Mouse (Mus musculus): Measurements from ENCODE around the gene Rps27rt.
"Not testable (repeated sequence)": the region's sequence is repeated elsewhere in the genome, so short reads cannot be mapped to it uniquely, and the experiment has no call there.

Rps27rt gene

GRCm38 (mm10) chr9:114986361-114986760 is 3.8 kb upstream of the Rps27rt start:
- ATAC-seq (ENCODE audit: insufficient number of reproducible peaks, low FRiP score, low TSS enrichment) = no peak

GRCm38 (mm10) chr9:114985741-114986140 is 3.2 kb upstream of the Rps27rt start:
- ATAC-seq (ENCODE audit: insufficient number of reproducible peaks, low FRiP score, low TSS enrichment) = no peak

- ATAC-seq (ENCODE audit: insufficient number of reproducible peaks, low FRiP score, low TSS enrichment) = no peak
Measured at GRCm38 (mm10) chr9:114979969-114980368, 2.6 kb downstream of the Rps27rt start.

GRCm38 (mm10) chr9:114978281-114979111 is 4.0 kb downstream of the Rps27rt start, which contains the start of gene Osbpl10:
Osbpl10 (plus strand) TSS chr9:114978569.
- peak; percentile 78 for ATAC-seq (ENCODE audit: insufficient number of reproducible peaks, low FRiP score, low TSS enrichment)

GRCm38 (mm10) chr9:114977461-114978280 is 4.9 kb downstream of the Rps27rt start:
- peak; percentile 83 for ATAC-seq (ENCODE audit: insufficient number of reproducible peaks, low FRiP score, low TSS enrichment)

- not testable (repeated sequence) for ATAC-seq (ENCODE audit: insufficient number of reproducible peaks, low FRiP score, low TSS enrichment)
Measured at GRCm38 (mm10) chr9:114966286-114966685, 16.3 kb downstream of the Rps27rt start.

- ATAC-seq (ENCODE audit: insufficient number of reproducible peaks, low FRiP score, low TSS enrichment) = no peak
Measured at GRCm38 (mm10) chr9:114964093-114964492, 18.4 kb downstream of the Rps27rt start.

- no peak for ATAC-seq (ENCODE audit: insufficient number of reproducible peaks, low FRiP score, low TSS enrichment)
Measured at GRCm38 (mm10) chr9:114960844-114961243, 21.7 kb downstream of the Rps27rt start.

- ATAC-seq (ENCODE audit: insufficient number of reproducible peaks, low FRiP score, low TSS enrichment) = 0 out of 2 replicates have a peak, but pooled peaks have one; percentile 26
Measured at GRCm38 (mm10) chr9:114960043-114960789, 22.3 kb downstream of the Rps27rt start.

GRCm38 (mm10) chr9:114956945-114957344 is 25.6 kb downstream of the Rps27rt start:
- peak; percentile 66; the same call in 1 of the 2 replicates for ATAC-seq (ENCODE audit: insufficient number of reproducible peaks, low FRiP score, low TSS enrichment)

- ATAC-seq (ENCODE audit: insufficient number of reproducible peaks, low FRiP score, low TSS enrichment) = no peak
Measured at GRCm38 (mm10) chr9:114955340-114955739, 27.2 kb downstream of the Rps27rt start.

GRCm38 (mm10) chr9:114952866-114953265 is 29.7 kb downstream of the Rps27rt start:
- ATAC-seq (ENCODE audit: insufficient number of reproducible peaks, low FRiP score, low TSS enrichment) = no peak

GRCm38 (mm10) chr9:114948395-114948794 is 34.1 kb downstream of the Rps27rt start:
- no peak for ATAC-seq (ENCODE audit: insufficient number of reproducible peaks, low FRiP score, low TSS enrichment)

GRCm38 (mm10) chr9:114945576-114945975 is 37.0 kb downstream of the Rps27rt start:
- ATAC-seq (ENCODE audit: insufficient number of reproducible peaks, low FRiP score, low TSS enrichment) = no peak

- no peak for ATAC-seq (ENCODE audit: insufficient number of reproducible peaks, low FRiP score, low TSS enrichment)
Measured at GRCm38 (mm10) chr9:114944642-114945041, 37.9 kb downstream of the Rps27rt start.

GRCm38 (mm10) chr9:114936687-114937086 is 45.9 kb downstream of the Rps27rt start:
- ATAC-seq (ENCODE audit: insufficient number of reproducible peaks, low FRiP score, low TSS enrichment) = no peak

- no peak for ATAC-seq (ENCODE audit: insufficient number of reproducible peaks, low FRiP score, low TSS enrichment)
Measured at GRCm38 (mm10) chr9:114935321-114935720, 47.2 kb downstream of the Rps27rt start.

- ATAC-seq (ENCODE audit: insufficient number of reproducible peaks, low FRiP score, low TSS enrichment) = no peak; the same call in 1 of the 2 replicates
Measured at GRCm38 (mm10) chr9:114934231-114934630, 48.3 kb downstream of the Rps27rt start.

- ATAC-seq (ENCODE audit: insufficient number of reproducible peaks, low FRiP score, low TSS enrichment) = peak; percentile 98
Measured at GRCm38 (mm10) chr9:114933723-114934171, 48.8 kb downstream of the Rps27rt start, which contains the start of gene Gpd1l. Gpd1l (minus strand) TSS chr9:114933987.

- ATAC-seq (ENCODE audit: insufficient number of reproducible peaks, low FRiP score, low TSS enrichment) = peak; percentile 51
Measured at GRCm38 (mm10) chr9:114933037-114933722, 49.4 kb downstream of the Rps27rt start.

All from cerebellum, adult (tissue).